Mouse (Mus musculus): ENCODE results near the gene Ppp4r1. TPM values are rescaled to one million over a fixed set of nuclear protein-coding genes. Genes with fewer than 3 reads are reported as not detected.
A peak's percentile ranks its signal among the peaks of the same experiment; 100 is the strongest.

The Ppp4r1 gene
- polyA plus RNA-seq, 1 experiment, result not detected

DNA sequence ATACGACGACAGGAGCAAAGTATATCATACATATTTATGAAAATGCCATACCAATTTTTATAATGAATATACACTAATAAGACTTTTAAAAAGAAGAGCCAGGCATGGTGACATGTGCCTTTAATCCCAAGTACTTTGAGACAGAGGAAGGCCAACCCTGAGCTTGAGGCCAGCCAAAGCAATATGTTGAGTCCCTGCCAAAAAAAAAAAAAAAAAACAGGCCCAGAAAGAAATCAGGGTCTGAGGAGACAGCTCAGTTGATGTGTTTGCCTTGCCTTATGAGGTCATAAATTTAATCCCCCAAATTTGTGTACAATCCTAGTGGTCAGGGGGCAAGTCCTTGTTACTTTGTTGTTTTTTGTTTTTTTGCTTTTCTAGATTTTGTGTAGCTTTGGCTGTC is 1.4 kb upstream of the Ppp4r1 start:
- peaks cover 4% of the 10 kb centered on the region; the same call in 1 of the 2 replicates for H3K4me1 ChIP-seq (ENCODE audit: control insufficient read depth, insufficient read depth, low read length)
- 95% methylated on average over 2 of the region's 2 CpGs for WGBS
- TF ChIP-seq POLR2A (IDR thresholded peaks at IDR 0.05; ENCODE audit: insufficient read depth, low read depth, low read length) (no peak), CTCF (IDR thresholded peaks at IDR 0.05; ENCODE audit: insufficient read depth, low read depth, low read length) (no peak)
- H3K27ac ChIP-seq (ENCODE audit: insufficient read depth, low read depth, low read length), result no peak overlapping the region
- H3K4me3 ChIP-seq (ENCODE audit: insufficient read depth, low read depth, low read length), result no peak overlapping the region

DNA sequence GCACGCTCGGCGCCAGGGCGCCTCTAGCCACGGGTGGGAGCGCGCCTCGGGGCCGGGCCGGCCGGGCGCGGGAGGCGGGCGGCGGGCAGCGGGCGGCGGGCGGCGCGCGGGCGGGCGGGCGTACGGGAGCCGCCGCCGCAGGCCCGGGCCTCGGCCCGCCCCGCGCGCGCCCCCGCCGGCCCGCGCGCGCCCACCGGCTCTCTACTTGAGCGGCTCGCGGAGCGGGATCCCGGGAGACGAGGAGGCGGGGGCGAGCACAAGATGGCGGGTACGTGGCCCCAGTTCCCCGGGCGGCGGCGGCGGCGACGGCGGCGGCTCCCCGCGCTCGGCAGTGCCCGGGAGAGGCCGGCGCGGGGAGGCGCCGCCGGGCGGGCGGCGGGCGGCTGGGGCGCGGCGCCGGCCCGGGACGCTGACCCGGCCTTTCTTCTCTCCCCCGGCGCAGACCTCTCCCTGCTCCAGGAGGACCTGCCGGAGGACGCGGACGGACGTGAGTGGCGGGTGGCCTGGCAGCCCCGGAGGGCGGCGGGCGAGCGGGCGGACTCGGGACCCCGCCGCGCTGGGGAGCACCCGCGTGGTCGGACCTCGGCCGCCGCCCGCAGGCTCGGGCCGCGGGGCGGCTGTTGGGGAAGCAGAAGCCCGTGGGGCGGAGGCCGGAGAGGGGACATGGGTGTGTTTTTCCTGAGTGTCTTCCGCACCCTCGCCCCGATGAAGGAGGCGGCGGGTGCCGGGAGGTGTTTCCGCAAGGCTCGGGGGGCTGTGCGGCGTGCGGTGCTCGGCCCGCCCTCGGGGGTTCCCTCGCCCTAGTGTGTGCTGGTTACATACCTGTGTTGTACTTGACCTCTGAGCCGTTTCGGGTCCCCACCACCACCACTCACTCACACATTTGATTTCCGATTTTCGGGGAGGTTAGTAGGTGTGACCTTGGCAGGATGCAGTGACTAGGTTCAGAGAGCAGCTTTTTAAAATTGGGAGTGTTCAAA is 1.1 kb downstream of the Ppp4r1 start:
- H3K4me3 ChIP-seq (ENCODE audit: insufficient read depth, low read depth, low read length), result peak overlapping the region; percentile 86
- WGBS, result 13% methylated on average over 131 of the region's 135 CpGs
- peaks cover 6% of the 10 kb centered on the region for H3K4me1 ChIP-seq (ENCODE audit: control insufficient read depth, insufficient read depth, low read length)
- H3K27ac ChIP-seq (ENCODE audit: insufficient read depth, low read depth, low read length), result peak overlapping the region; percentile 39; the same call in 1 of the 2 replicates
- TF ChIP-seq POLR2A (IDR thresholded peaks at IDR 0.05; ENCODE audit: insufficient read depth, low read depth, low read length) (no peak), CTCF (IDR thresholded peaks at IDR 0.05; ENCODE audit: insufficient read depth, low read depth, low read length) (no peak)

DNA sequence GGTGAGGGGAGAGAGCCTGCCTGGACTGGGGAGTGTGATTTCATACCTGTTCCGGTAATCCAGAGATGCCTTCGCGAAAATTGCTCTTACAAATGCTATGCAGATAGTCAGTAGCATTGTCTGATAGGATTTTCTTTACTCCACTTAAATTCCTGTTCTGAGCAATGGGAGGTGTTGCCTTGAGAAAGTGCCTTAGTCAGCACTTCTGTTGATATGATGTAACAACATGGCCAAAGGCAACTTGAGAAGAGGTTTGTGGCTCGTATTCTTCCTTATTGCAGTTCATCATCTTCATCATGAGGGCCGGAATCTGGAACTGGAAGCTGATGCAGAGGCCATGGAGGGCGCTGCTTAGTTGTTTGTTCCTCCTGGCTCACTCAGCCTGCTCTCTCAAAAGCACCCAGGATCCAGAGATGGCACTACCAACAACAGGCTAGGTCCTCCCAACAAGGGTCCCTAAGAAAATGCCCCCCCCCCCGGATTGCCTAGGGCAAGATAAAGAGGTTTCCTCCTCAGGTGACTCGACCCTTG is 2.3 kb downstream of the Ppp4r1 start:
- no peak overlapping the region for H3K27ac ChIP-seq (ENCODE audit: insufficient read depth, low read depth, low read length)
- no peak overlapping the region for H3K4me3 ChIP-seq (ENCODE audit: insufficient read depth, low read depth, low read length)
- WGBS, result 61% methylated on average over 8 of the region's 8 CpGs
- TF ChIP-seq POLR2A (IDR thresholded peaks at IDR 0.05; ENCODE audit: insufficient read depth, low read depth, low read length) (no peak), CTCF (IDR thresholded peaks at IDR 0.05; ENCODE audit: insufficient read depth, low read depth, low read length) (no peak)
- H3K4me1 ChIP-seq (ENCODE audit: control insufficient read depth, insufficient read depth, low read length), result peaks cover 10% of the 10 kb centered on the region

DNA sequence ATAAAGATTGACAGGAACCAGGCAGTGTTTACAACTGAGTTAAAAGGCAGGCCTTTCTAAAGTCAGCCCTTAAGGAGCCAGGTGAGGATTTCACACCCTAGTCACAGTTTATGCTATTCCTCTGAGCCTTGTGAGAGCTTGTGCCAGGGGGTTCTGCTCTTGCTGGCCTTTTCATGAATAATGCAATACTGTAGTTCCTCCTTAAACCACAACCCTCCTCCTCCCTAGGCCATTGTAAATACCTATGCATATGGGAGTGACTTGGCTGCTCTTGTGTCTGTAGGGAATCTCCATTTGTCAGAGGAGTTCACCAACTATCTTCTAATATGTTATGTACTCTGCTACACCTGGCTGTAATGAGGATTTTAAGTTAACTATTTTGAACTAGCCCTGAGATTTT is 3.3 kb downstream of the Ppp4r1 start:
- H3K4me3 ChIP-seq (ENCODE audit: insufficient read depth, low read depth, low read length), result no peak overlapping the region
- H3K27ac ChIP-seq (ENCODE audit: insufficient read depth, low read depth, low read length), result no peak overlapping the region
- H3K4me1 ChIP-seq (ENCODE audit: control insufficient read depth, insufficient read depth, low read length), result peaks cover 12% of the 10 kb centered on the region
- TF ChIP-seq POLR2A (IDR thresholded peaks at IDR 0.05; ENCODE audit: insufficient read depth, low read depth, low read length) (no peak), CTCF (IDR thresholded peaks at IDR 0.05; ENCODE audit: insufficient read depth, low read depth, low read length) (no peak)

DNA sequence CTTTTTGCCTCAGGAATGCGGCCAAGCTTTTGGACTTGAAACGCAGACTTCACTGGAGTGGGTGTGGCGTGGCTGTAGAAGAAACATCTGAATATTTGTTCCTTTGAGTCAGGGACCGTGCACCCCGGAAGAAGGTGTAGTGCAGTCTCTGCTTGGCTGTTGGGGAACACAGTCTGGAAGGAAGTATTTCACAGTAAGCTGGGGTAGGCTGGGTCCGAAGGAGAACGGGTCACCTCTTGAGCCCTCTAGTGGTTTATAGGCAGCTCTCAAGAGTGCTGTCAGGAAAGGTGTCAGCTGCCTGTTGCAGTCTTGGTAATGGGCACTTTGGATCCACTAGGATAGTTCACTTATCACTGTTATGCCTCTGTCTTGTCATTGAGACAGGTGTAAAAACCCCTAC is 3.9 kb downstream of the Ppp4r1 start:
- TF ChIP-seq CTCF (IDR thresholded peaks at IDR 0.05; ENCODE audit: insufficient read depth, low read depth, low read length) (no peak), POLR2A (IDR thresholded peaks at IDR 0.05; ENCODE audit: insufficient read depth, low read depth, low read length) (no peak)
- WGBS, result 71% methylated on average over 7 of the region's 7 CpGs
- Histone ChIP-seq H3K4me3 (ENCODE audit: insufficient read depth, low read depth, low read length) (no peak overlapping the region), H3K4me1 (ENCODE audit: control insufficient read depth, insufficient read depth, low read length) (peaks cover 12% of the 10 kb centered on the region), H3K27ac (ENCODE audit: insufficient read depth, low read depth, low read length) (no peak overlapping the region)

DNA sequence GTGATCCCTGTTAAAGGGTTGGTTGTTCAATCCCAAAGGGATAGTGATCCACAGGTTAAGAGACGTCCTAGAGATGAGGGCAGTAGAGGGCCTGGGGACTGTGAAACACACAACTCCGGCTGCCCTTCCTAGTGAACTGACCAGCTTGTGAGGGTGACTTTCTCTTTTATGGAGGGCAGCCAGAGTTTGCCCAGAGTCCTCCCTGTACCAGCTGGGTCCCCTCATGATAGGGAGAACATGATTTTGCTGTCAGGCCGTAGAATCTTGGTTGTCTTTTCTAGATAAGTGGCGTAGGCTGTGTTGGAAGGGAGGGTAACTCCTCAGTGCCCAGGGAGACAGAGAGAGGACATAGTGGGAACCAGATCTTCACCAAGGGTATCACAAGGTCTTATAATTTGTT is 4.9 kb downstream of the Ppp4r1 start:
- 89% methylated on average over 4 of the region's 4 CpGs for WGBS
- peaks cover 12% of the 10 kb centered on the region for H3K4me1 ChIP-seq (ENCODE audit: control insufficient read depth, insufficient read depth, low read length)
- H3K27ac ChIP-seq (ENCODE audit: insufficient read depth, low read depth, low read length), result no peak overlapping the region
- H3K4me3 ChIP-seq (ENCODE audit: insufficient read depth, low read depth, low read length), result no peak overlapping the region
- TF ChIP-seq CTCF (IDR thresholded peaks at IDR 0.05; ENCODE audit: insufficient read depth, low read depth, low read length) (no peak), POLR2A (IDR thresholded peaks at IDR 0.05; ENCODE audit: insufficient read depth, low read depth, low read length) (no peak)

DNA sequence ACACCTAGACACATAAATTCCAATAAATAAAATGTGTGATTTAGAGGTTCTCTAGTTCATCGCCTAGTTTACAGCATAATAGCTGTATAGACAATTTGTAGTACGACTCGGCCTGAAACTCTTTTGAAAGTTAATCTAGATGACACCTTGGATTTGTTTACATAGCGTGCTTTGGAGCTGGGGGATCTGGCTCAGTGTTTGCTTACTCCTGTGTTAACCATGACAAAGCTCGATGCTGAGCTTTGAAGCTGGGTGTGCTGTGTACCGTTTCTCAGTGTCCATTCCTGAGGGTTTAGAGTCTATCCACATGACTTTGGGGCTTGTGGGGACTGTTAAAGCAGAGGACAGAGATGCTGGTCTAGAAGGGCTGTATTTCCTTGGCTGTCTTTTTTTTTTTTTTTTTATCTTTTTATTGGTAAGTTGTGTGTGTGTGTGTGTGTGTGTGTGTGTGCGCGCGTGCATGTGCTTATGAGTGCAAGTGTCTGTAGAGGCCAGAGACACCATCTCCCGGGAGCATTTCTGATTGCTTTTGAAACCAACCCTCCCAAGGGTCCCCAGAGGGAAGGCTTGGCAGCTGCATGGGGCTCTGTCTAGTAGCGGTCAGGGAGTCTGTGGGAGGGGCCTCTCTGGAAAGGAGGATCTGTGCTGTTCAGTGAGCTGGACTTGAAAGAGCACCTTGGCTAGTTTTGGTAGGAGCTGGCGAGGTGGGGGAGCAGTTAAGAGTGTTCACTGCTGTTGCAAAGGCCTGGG is 6.3 kb downstream of the Ppp4r1 start:
- TF ChIP-seq POLR2A (IDR thresholded peaks at IDR 0.05; ENCODE audit: insufficient read depth, low read depth, low read length), result no peak
- no peak for TF ChIP-seq CTCF (IDR thresholded peaks at IDR 0.05; ENCODE audit: insufficient read depth, low read depth, low read length)
- WGBS, result 86% methylated on average over 12 of the region's 12 CpGs
- Histone ChIP-seq H3K27ac (ENCODE audit: insufficient read depth, low read depth, low read length) (no peak overlapping the region), H3K4me1 (ENCODE audit: control insufficient read depth, insufficient read depth, low read length) (peaks cover 12% of the 10 kb centered on the region), H3K4me3 (ENCODE audit: insufficient read depth, low read depth, low read length) (no peak overlapping the region)

DNA sequence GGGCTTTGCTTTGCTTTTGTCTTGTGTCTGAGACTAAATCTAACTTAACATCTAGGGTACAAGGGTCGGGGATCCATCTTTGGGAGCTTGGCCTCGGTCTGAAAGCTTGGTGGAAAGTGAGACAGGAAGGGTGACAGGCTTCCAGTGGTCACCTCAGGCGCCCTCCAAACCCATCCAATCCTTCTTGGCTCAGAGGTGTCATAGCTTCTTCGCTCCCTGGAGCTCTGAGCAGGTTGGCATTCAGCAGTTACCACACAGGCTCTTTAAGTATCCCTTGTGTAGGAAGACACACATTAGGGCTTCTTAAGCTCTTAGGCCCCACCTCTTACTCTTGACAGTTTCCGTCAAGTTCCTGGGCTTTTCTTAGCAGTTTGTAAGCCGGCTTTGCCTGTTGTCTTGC is 7.2 kb downstream of the Ppp4r1 start:
- TF ChIP-seq CTCF (IDR thresholded peaks at IDR 0.05; ENCODE audit: insufficient read depth, low read depth, low read length) (no peak), POLR2A (IDR thresholded peaks at IDR 0.05; ENCODE audit: insufficient read depth, low read depth, low read length) (no peak)
- Histone ChIP-seq H3K27ac (ENCODE audit: insufficient read depth, low read depth, low read length) (no peak overlapping the region), H3K4me1 (ENCODE audit: control insufficient read depth, insufficient read depth, low read length) (peaks cover 12% of the 10 kb centered on the region), H3K4me3 (ENCODE audit: insufficient read depth, low read depth, low read length) (no peak overlapping the region)
- WGBS, result 96% methylated on average over 6 of the region's 6 CpGs

DNA sequence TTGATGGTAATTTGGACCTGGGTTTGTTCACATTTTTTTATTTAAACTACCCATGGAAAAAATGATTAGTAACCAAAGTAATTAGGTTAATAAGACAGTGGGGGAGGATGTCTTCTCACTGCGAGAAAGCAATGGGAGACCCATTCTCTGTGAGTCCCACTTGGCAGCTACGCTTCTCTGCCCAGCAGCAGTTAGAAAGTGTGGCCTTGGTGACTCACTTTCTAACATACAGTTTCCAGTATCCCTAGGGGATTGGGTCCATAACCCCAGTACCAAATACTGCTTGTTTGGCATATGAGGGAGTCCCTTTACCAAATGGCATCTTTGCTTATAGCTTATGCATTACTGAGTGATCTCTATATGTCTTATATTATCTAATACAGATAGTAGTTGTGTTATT is 8.8 kb downstream of the Ppp4r1 start:
- 41% methylated on average over 2 of the region's 2 CpGs for WGBS
- TF ChIP-seq POLR2A (IDR thresholded peaks at IDR 0.05; ENCODE audit: insufficient read depth, low read depth, low read length), result no peak
- no peak for TF ChIP-seq CTCF (IDR thresholded peaks at IDR 0.05; ENCODE audit: insufficient read depth, low read depth, low read length)
- no peak overlapping the region for H3K27ac ChIP-seq (ENCODE audit: insufficient read depth, low read depth, low read length)
- no peak overlapping the region for H3K4me3 ChIP-seq (ENCODE audit: insufficient read depth, low read depth, low read length)
- peaks cover 9% of the 10 kb centered on the region for H3K4me1 ChIP-seq (ENCODE audit: control insufficient read depth, insufficient read depth, low read length)
